Mouse (Mus musculus) hindbrain, embryonic 16.5 days (tissue): Measurements from ENCODE around the gene Gm21964. TPM values are rescaled to one million over a fixed set of nuclear protein-coding genes. Genes with fewer than 3 reads are reported as not detected.

ENCODE experiments used
- ATAC-seq: fragments of 200-750 bp; cut with Nextera tagmentation; 2 replicates; pipeline ENCODE4 v1.8.0; 2017; ENCODE audit warnings: moderate TSS enrichment, moderate library complexity
- H3K27ac ChIP-seq: fragments of 300-500 bp; sonication (generic); 2 replicates; pipeline ENCODE4 v1.5.1; 2014; ENCODE audit warnings: low read depth, mild to moderate bottlenecking, control low read depth, low read length, moderate library complexity
- H3K27me3 ChIP-seq: fragments of 300-500 bp; sonication (generic); replicated peaks from 2 replicates; pipeline ENCODE4 v1.6.1; 2014; ENCODE audit warnings: low read length; ENCODE audit not compliant: control insufficient read depth, insufficient read depth
- H3K36me3 ChIP-seq: fragments of 300-500 bp; sonication (generic); 2 replicates; pipeline ENCODE4 v1.6.1; 2014; ENCODE audit warnings: mild to moderate bottlenecking, low read length, moderate library complexity, mixed read lengths; ENCODE audit not compliant: control insufficient read depth, insufficient read depth
- H3K4me1 ChIP-seq: fragments of 300-500 bp; sonication (generic); 2 replicates; pipeline ENCODE4 v1.6.1; 2014; ENCODE audit warnings: low read depth, low read length; ENCODE audit not compliant: control insufficient read depth, insufficient read depth
- H3K4me2 ChIP-seq: fragments of 300-500 bp; sonication (generic); 2 replicates; pipeline ENCODE4 v1.6.1; 2014; ENCODE audit warnings: mild to moderate bottlenecking, low read length, control low read depth, moderate library complexity
- H3K4me3 ChIP-seq: fragments of 300-500 bp; sonication (generic); 2 replicates; pipeline ENCODE4 v1.5.1; 2014; ENCODE audit warnings: mild to moderate bottlenecking, low read length, control low read depth, moderate library complexity
- H3K9ac ChIP-seq: fragments of 300-500 bp; sonication (generic); 2 replicates; pipeline ENCODE4 v1.6.1; 2014; ENCODE audit warnings: low read depth, mild to moderate bottlenecking, control low read depth, low read length, moderate library complexity
- H3K9me3 ChIP-seq: fragments of 300-500 bp; sonication (generic); 2 replicates; pipeline ENCODE4 v1.6.1; 2014; ENCODE audit warnings: mild to moderate bottlenecking, low read length, moderate library complexity; ENCODE audit not compliant: control insufficient read depth
- WGBS: fragments of 180-500 bp; shearing (Covaris S2); extraction: QIAGEN DNeasy Blood & Tissue Kit; methylation state at CpG from one replicate; pipeline ENCODE4 v1.1.7; 2014; 5-methylcytosine and 5-hydroxymethylcytosine counted together
- polyA plus RNA-seq: library from polyadenylated mRNA; unstranded; fragments of >200 nt; fragmentation: Nextera tagmentation; extraction: Ambion mirVana; gene quantifications from 2 replicates; pipeline ENCODE4 v1.2.1, GENCODE M21; 2015

The Gm21964 gene
- polyA plus RNA-seq, 1 experiment from 2014 or later, result not detected

GRCm38 (mm10) chr8:110140156-110140555 is 39.1 kb downstream of the Gm21964 start:
- Histone ChIP-seq H3K4me1 (no peaks in the 10 kb centered on the region), H3K9me3 (no peaks in the 10 kb centered on the region), H3K9ac (no peak overlapping the region), H3K36me3 (no peaks in the 10 kb centered on the region), H3K27ac (no peak overlapping the region), H3K4me3 (no peak overlapping the region), H3K27me3 (no peaks in the 10 kb centered on the region), H3K4me2 (no peak overlapping the region)
- WGBS, result 69% methylated on average over 3 of the region's 3 CpGs
- ATAC-seq, result no peak

GRCm38 (mm10) chr8:110140770-110141169 is 39.8 kb downstream of the Gm21964 start:
- Histone ChIP-seq H3K9me3 (no peaks in the 10 kb centered on the region), H3K27ac (no peak overlapping the region), H3K9ac (no peak overlapping the region), H3K4me1 (no peaks in the 10 kb centered on the region), H3K27me3 (no peaks in the 10 kb centered on the region), H3K4me3 (no peak overlapping the region), H3K4me2 (no peak overlapping the region), H3K36me3 (no peaks in the 10 kb centered on the region)
- 68% methylated on average over 4 of the region's 4 CpGs for WGBS
- no peak for ATAC-seq

GRCm38 (mm10) chr8:110145538-110145937 is 44.5 kb downstream of the Gm21964 start:
- WGBS, result 2% methylated on average over 4 of the region's 4 CpGs
- H3K4me2 ChIP-seq, result no peak overlapping the region
- H3K9ac ChIP-seq, result no peak overlapping the region
- peak; percentile 67 for ATAC-seq
- no peaks in the 10 kb centered on the region for H3K4me1 ChIP-seq
- no peaks in the 10 kb centered on the region for H3K9me3 ChIP-seq
- H3K27ac ChIP-seq, result no peak overlapping the region
- no peaks in the 10 kb centered on the region for H3K36me3 ChIP-seq
- no peak overlapping the region for H3K4me3 ChIP-seq
- H3K27me3 ChIP-seq, result no peaks in the 10 kb centered on the region

- H3K9me3 ChIP-seq, result no peaks in the 10 kb centered on the region
- H3K9ac ChIP-seq, result no peak overlapping the region
- no peak overlapping the region; the same call in 1 of the 2 replicates for H3K4me2 ChIP-seq
- no peaks in the 10 kb centered on the region for H3K36me3 ChIP-seq
- 71% methylated on average over 6 of the region's 6 CpGs for WGBS
- no peak overlapping the region for H3K4me3 ChIP-seq
- H3K27ac ChIP-seq, result no peak overlapping the region
- ATAC-seq, result no peak
- H3K27me3 ChIP-seq, result no peaks in the 10 kb centered on the region
- no peaks in the 10 kb centered on the region for H3K4me1 ChIP-seq
Observed at GRCm38 (mm10) chr8:110152951-110153350, 51.9 kb downstream of the Gm21964 start.

Other genes starting within 250 kb of the Gm21964 start
- 4.1 and 4.5 TPM in 2 replicates for gene Phlpp2, start 232.7 kb upstream of the Gm21964 start, polyA plus RNA-seq
- 1.9 and 2.3 TPM in 2 replicates for gene Marveld3, start 139.0 kb upstream of the Gm21964 start, polyA plus RNA-seq
- not detected in 2 replicates for gene Tat, start 110.8 kb upstream of the Gm21964 start, polyA plus RNA-seq
- not detected in 2 replicates for gene Chst4, start 61.5 kb upstream of the Gm21964 start, polyA plus RNA-seq
- gene Zfp612, start 21.5 kb upstream of the Gm21964 start, polyA plus RNA-seq, result 19.8 and 21.9 TPM in 2 replicates
- not detected in 2 replicates for gene Gm17720, start 1.5 kb downstream of the Gm21964 start, polyA plus RNA-seq
- gene Calb2, start 67.0 kb downstream of the Gm21964 start, polyA plus RNA-seq, result 117 and 144 TPM in 2 replicates
- gene Cmtr2, start 114.5 kb downstream of the Gm21964 start, polyA plus RNA-seq, result 8.8 and 10.4 TPM in 2 replicates
- gene Hydin, start 165.8 kb downstream of the Gm21964 start, polyA plus RNA-seq, result 0.41 and 0.60 TPM in 2 replicates